In the genomic region with DNA sequence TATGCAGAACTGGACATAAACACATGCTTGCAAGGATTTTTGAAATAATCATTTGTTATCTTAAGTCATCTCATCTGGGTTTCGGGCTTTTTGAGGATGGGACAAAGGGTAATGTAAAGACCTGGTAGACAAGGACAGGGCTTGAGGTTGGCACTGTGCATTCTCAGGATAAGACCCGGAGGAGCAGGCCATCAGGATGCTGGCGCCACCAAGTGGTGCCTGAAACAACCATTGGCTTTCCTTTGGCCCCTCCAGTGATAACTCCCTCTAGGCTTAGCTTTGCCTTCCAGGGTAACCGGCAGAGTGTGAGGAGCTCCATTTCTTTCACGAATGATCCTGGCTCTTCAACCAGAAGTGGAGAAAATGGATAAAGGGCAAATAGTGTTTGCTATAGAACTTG, we compare ENCODE assay signal across 9 mouse cellular contexts. TPM values are rescaled to one million over a fixed set of nuclear protein-coding genes. Genes with fewer than 3 reads are reported as not detected.
DNase-seq lines count a peak whose midpoint lies in the region; ATAC-seq and TF ChIP-seq lines count a peak whose summit lies in the region.
"Had no signal": no experiment of that assay in that cellular context is flagged by ENCODE, and none has a peak within 500 bp of the region (broad histone marks: within the 10 kb centered on the region; RNA-seq: fewer than 3 reads in every experiment).

No protein-coding gene starts in this region.

- no peak for TF ChIP-seq EP300 in heart, postnatal 0 days (IDR thresholded peaks at IDR 0.05; ENCODE audit: low read depth)

- H3K27ac ChIP-seq in heart, postnatal 0 days (ENCODE audit: low read depth) = no peak overlapping the region
- no peak overlapping the region for H3K27ac ChIP-seq in heart, embryonic 10.5 days
- H3K27ac ChIP-seq in embryonic facial prominence, embryonic 10.5 days (replicated peaks) = no peak overlapping the region
- H3K27ac ChIP-seq: macrophage had no signal

- H3K4me2 ChIP-seq in heart, postnatal 0 days (ENCODE audit: low read depth, low read length) = no peak overlapping the region

- TF ChIP-seq CTCF in heart, postnatal 0 days (IDR thresholded peaks at IDR 0.05; ENCODE audit: low read depth) = peak; percentile 36

- no peaks in the 10 kb centered on the region for H3K4me1 ChIP-seq in heart, postnatal 0 days (ENCODE audit: control insufficient read depth, insufficient read depth)
- no peaks in the 10 kb centered on the region for H3K4me1 ChIP-seq in heart, embryonic 10.5 days
- peaks cover 6% of the 10 kb centered on the region; the same call in 1 of the 2 replicates for H3K4me1 ChIP-seq in embryonic facial prominence, embryonic 10.5 days

- H3K36me3 ChIP-seq in heart, postnatal 0 days (replicated peaks; ENCODE audit: control insufficient read depth, insufficient read depth, low read length) = no peaks in the 10 kb centered on the region
- H3K36me3 ChIP-seq in heart, embryonic 10.5 days = no peaks in the 10 kb centered on the region
- no peaks in the 10 kb centered on the region for H3K36me3 ChIP-seq in embryonic facial prominence, embryonic 10.5 days (replicated peaks)

- no peak for DNase-seq in heart, postnatal 0 days (ENCODE audit: low spot score)
- no peak for DNase-seq in heart, embryonic 10.5 days (ENCODE audit: low spot score)
- peak; percentile 13 for DNase-seq in thymus, postnatal 4 days
- no peak for DNase-seq in thymus, postnatal 0 days (ENCODE audit: low spot score)
- peak; percentile 38 for DNase-seq in embryonic facial prominence, embryonic 10.5 days (ENCODE audit: low spot score)
- DNase-seq in lung, postnatal 25 days (ENCODE audit: low spot score) = peak; percentile 19
- DNase-seq in spleen, postnatal 14 days (ENCODE audit: low spot score in 2 of 2) = no peak
- no peak for DNase-seq in gastrocnemius, postnatal 25 days

- H3K9ac ChIP-seq in heart, postnatal 0 days (replicated peaks; ENCODE audit: low read depth, low read length) = no peak overlapping the region

- H3K9me3 ChIP-seq in heart, postnatal 0 days (replicated peaks; ENCODE audit: control insufficient read depth, low read length) = no peaks in the 10 kb centered on the region
- H3K9me3 ChIP-seq in heart, embryonic 10.5 days = no peaks in the 10 kb centered on the region
- H3K9me3 ChIP-seq in embryonic facial prominence, embryonic 10.5 days = no peaks in the 10 kb centered on the region

- no peaks in the 10 kb centered on the region for H3K27me3 ChIP-seq in heart, postnatal 0 days (ENCODE audit: control insufficient read depth, insufficient read depth, low read length)
- no peaks in the 10 kb centered on the region for H3K27me3 ChIP-seq in heart, embryonic 10.5 days (ENCODE audit: insufficient read depth, poor library complexity, severe bottlenecking)
- H3K27me3 ChIP-seq in embryonic facial prominence, embryonic 10.5 days (replicated peaks; ENCODE audit: low read depth, poor library complexity, severe bottlenecking) = no peaks in the 10 kb centered on the region

- 38% methylated on average over 5 of the region's 5 CpGs for WGBS in heart, postnatal 0 days
- 44% methylated on average over 5 of the region's 5 CpGs for WGBS in heart, embryonic 10.5 days
- WGBS in embryonic facial prominence, embryonic 10.5 days = 39% methylated on average over 5 of the region's 5 CpGs

- ATAC-seq in heart, postnatal 0 days (ENCODE audit: insufficient read depth, low read depth) = no peak

- H3K4me3 ChIP-seq in heart, postnatal 0 days (ENCODE audit: low read depth, low read length) = no peak overlapping the region
- no peak overlapping the region for H3K4me3 ChIP-seq in heart, embryonic 10.5 days
- H3K4me3 ChIP-seq in embryonic facial prominence, embryonic 10.5 days = no peak overlapping the region

RNA-seq across cellular contexts. Expression of gene Tspan8, which starts 38.0 kb away (rescaled TPM):
- 1.9 and 4.4 TPM in 2 replicates for total RNA-seq in heart, postnatal 0 days (2014; rRNA removed; ENCODE audit: low replicate concordance)
- 2.1 and 2.5 TPM in 2 replicates for polyA plus RNA-seq in heart, postnatal 0 days (2015; fragmentation: Nextera tagmentation; extraction: Ambion mirVana)
- 2.2 and 3.1 TPM in 2 replicates for polyA plus RNA-seq in heart, embryonic 10.5 days (2016; fragmentation: Nextera tagmentation; extraction: Ambion mirVana)
- polyA plus RNA-seq in thymus, postnatal 0 days (2015; fragmentation: Nextera tagmentation; extraction: Ambion mirVana) = 2.4 and 3.0 TPM in 2 replicates
- polyA plus RNA-seq in embryonic facial prominence, embryonic 10.5 days (2016; fragmentation: Nextera tagmentation; extraction: Ambion mirVana) = 0.34 and 0.76 TPM in 2 replicates
- total RNA-seq in gastrocnemius, postnatal 25 days (2021) = 10 to 100 TPM; 60.3 to 61.5 TPM
- polyA plus RNA-seq: macrophage had no signal

Comparison
In these comparisons a context has a peak if more than half of its experiments do, and no peak if none do; other contexts are left out.
1. DNase-seq: peak in thymus, postnatal 4 days (single experiment), embryonic facial prominence, embryonic 10.5 days (single experiment) and lung, postnatal 25 days (single experiment); none in heart, postnatal 0 days (single experiment), heart, embryonic 10.5 days (single experiment), thymus, postnatal 0 days (single experiment), spleen, postnatal 14 days (0 of 2) and gastrocnemius, postnatal 25 days (single experiment).